Comparison of ENCODE assay signal across 22 mouse cellular contexts in genomic region chr19:7084734-7085133, GRCm38 (mm10). TPM values are rescaled to one million over a fixed set of nuclear protein-coding genes. Genes with fewer than 3 reads are reported as not detected.
DNase-seq lines count a peak whose midpoint lies in the region; ATAC-seq and TF ChIP-seq lines count a peak whose summit lies in the region.
"Had no signal": no experiment of that assay in that cellular context is flagged by ENCODE, and none has a peak within 500 bp of the region (broad histone marks: within the 10 kb centered on the region; RNA-seq: fewer than 3 reads in every experiment).

No protein-coding gene starts in this region.

- H3K4me2 ChIP-seq in forebrain, embryonic 12.5 days: no peak overlapping the region
- no peak overlapping the region for H3K4me2 ChIP-seq in forebrain, embryonic 11.5 days (ENCODE audit: low read depth, low read length, severe bottlenecking)
- no peak overlapping the region for H3K4me2 ChIP-seq in lung, embryonic 14.5 days
- peak overlapping the region; percentile 17 for H3K4me2 ChIP-seq in midbrain, embryonic 14.5 days (ENCODE audit: low read length)
- H3K4me2 ChIP-seq: embryonic facial prominence, embryonic 12.5 days; limb, embryonic 15.5 days; liver, embryonic 15.5 days had no signal

- H3K36me3 ChIP-seq in forebrain, embryonic 12.5 days (replicated peaks): no peaks in the 10 kb centered on the region
- H3K36me3 ChIP-seq in forebrain, embryonic 11.5 days (ENCODE audit: control insufficient read depth, insufficient read depth, low read length): no peaks in the 10 kb centered on the region
- H3K36me3 ChIP-seq in lung, embryonic 14.5 days (ENCODE audit: insufficient read depth): no peaks in the 10 kb centered on the region
- H3K36me3 ChIP-seq in midbrain, embryonic 14.5 days (ENCODE audit: control insufficient read depth, insufficient read depth, low read length): no peaks in the 10 kb centered on the region
- H3K36me3 ChIP-seq: embryonic facial prominence, embryonic 12.5 days; limb, embryonic 15.5 days; liver, embryonic 15.5 days had no signal

- H3K4me1 ChIP-seq in forebrain, embryonic 12.5 days: peaks cover 58% of the 10 kb centered on the region
- H3K4me1 ChIP-seq in forebrain, embryonic 11.5 days (replicated peaks; ENCODE audit: control insufficient read depth, insufficient read depth, low read length): peaks cover 14% of the 10 kb centered on the region; the same call in 1 of the 2 replicates
- no peaks in the 10 kb centered on the region for H3K4me1 ChIP-seq in lung, embryonic 14.5 days (ENCODE audit: insufficient read depth)
- no peaks in the 10 kb centered on the region for H3K4me1 ChIP-seq in lung, adult 2 months (ENCODE audit: control insufficient read depth, insufficient read depth, low read length)
- H3K4me1 ChIP-seq in midbrain, embryonic 14.5 days (ENCODE audit: control insufficient read depth, insufficient read depth, low read length): peaks cover 54% of the 10 kb centered on the region
- H3K4me1 ChIP-seq: liver, embryonic 15.5 days had no signal

- TF ChIP-seq CTCF in lung, embryonic 14.5 days (IDR thresholded peaks at IDR 0.05; ENCODE audit: low read depth): no peak
- no peak for TF ChIP-seq CTCF in lung, adult 2 months (IDR thresholded peaks at IDR 0.05; ENCODE audit: insufficient read depth, low read length)
- no peak for TF ChIP-seq CTCF in brain, embryonic 14.5 days (IDR thresholded peaks at IDR 0.05; ENCODE audit: borderline replicate concordance, extremely low read depth, insufficient read depth, insufficient read length)

- ATAC-seq in forebrain, embryonic 12.5 days (ENCODE audit: low FRiP score): no peak
- ATAC-seq in forebrain, embryonic 11.5 days (replicated peaks; ENCODE audit: low FRiP score): no peak
- no peak for ATAC-seq in lung, embryonic 14.5 days (ENCODE audit: insufficient read depth)
- ATAC-seq in midbrain, embryonic 14.5 days (ENCODE audit: low FRiP score, low TSS enrichment): no peak

- TF ChIP-seq POLR2A in lung, adult 2 months (IDR thresholded peaks at IDR 0.05; ENCODE audit: borderline replicate concordance, extremely low read depth, low read depth, low read length): no peak
- no peak for TF ChIP-seq POLR2A in brain, embryonic 14.5 days (IDR thresholded peaks at IDR 0.05; ENCODE audit: borderline replicate concordance, extremely low read depth, insufficient read depth, insufficient read length, poor library complexity, severe bottlenecking)

- H3K27me3 ChIP-seq in forebrain, embryonic 12.5 days: peaks cover 22% of the 10 kb centered on the region; the same call in 1 of the 2 replicates
- no peaks in the 10 kb centered on the region for H3K27me3 ChIP-seq in forebrain, embryonic 11.5 days (ENCODE audit: control insufficient read depth, insufficient read depth, low read length)
- H3K27me3 ChIP-seq in lung, embryonic 14.5 days (ENCODE audit: insufficient read depth, low read length): peaks cover 10% of the 10 kb centered on the region; the same call in 1 of the 2 replicates
- peaks cover 11% of the 10 kb centered on the region for H3K27me3 ChIP-seq in midbrain, embryonic 14.5 days (ENCODE audit: control insufficient read depth, insufficient read depth, low read length)

- WGBS in forebrain, embryonic 12.5 days: 65% methylated on average over 15 of the region's 15 CpGs
- 79% methylated on average over 15 of the region's 15 CpGs for WGBS in forebrain, embryonic 11.5 days
- WGBS in lung, embryonic 14.5 days: 53% methylated on average over 15 of the region's 15 CpGs
- 61% methylated on average over 15 of the region's 15 CpGs for WGBS in lung, adult 2 months
- 18% methylated on average over 15 of the region's 15 CpGs for WGBS in midbrain, embryonic 14.5 days

- DNase-seq in forebrain, embryonic 11.5 days (ENCODE audit: low spot score): no peak
- peak; percentile 45 for DNase-seq in lung, embryonic 14.5 days
- DNase-seq in lung, adult 2 months: no peak
- peak; percentile 83 for DNase-seq in brain, embryonic 14.5 days (ENCODE audit: low read depth)
- peak; percentile 75 for DNase-seq in midbrain, embryonic 14.5 days
- no peak for DNase-seq in layer of hippocampus, adult 9-10 months (ENCODE audit: low spot score)
- DNase-seq in kidney, postnatal 25 days: no peak
- DNase-seq: adrenal gland, postnatal 36 days; cerebellum, adult 9-10 months; gastrocnemius, postnatal 25 days; heart, adult 2 months; kidney, adult 11 months; lung, postnatal 10 days; right cerebral cortex, postnatal 14 days; spleen, adult 18-20 months; thymus, adult 2 months had no signal

- no peak overlapping the region for H3K4me3 ChIP-seq in forebrain, embryonic 12.5 days (replicated peaks)
- no peak overlapping the region for H3K4me3 ChIP-seq in forebrain, embryonic 11.5 days (ENCODE audit: low read depth, low read length)
- H3K4me3 ChIP-seq in lung, embryonic 14.5 days (ENCODE audit: low read depth, low read length): no peak overlapping the region
- H3K4me3 ChIP-seq in lung, adult 2 months (replicated peaks; ENCODE audit: extremely low read depth, low read depth, low read length): no peak overlapping the region
- no peak overlapping the region for H3K4me3 ChIP-seq in midbrain, embryonic 14.5 days (replicated peaks; ENCODE audit: low read depth, low read length)
- H3K4me3 ChIP-seq: embryonic facial prominence, embryonic 12.5 days; heart, adult 2 months; layer of hippocampus, adult 2 months; limb, embryonic 15.5 days; liver, embryonic 15.5 days had no signal

- H3K27ac ChIP-seq in forebrain, embryonic 12.5 days: peak overlapping the region; percentile 81
- no peak overlapping the region for H3K27ac ChIP-seq in forebrain, embryonic 11.5 days (ENCODE audit: low read depth, low read length)
- H3K27ac ChIP-seq in lung, embryonic 14.5 days (ENCODE audit: low read depth): no peak overlapping the region
- H3K27ac ChIP-seq in midbrain, embryonic 14.5 days (replicated peaks; ENCODE audit: low read depth, low read length): peak overlapping the region; percentile 61
- H3K27ac ChIP-seq: embryonic facial prominence, embryonic 12.5 days; heart, adult 2 months; kidney, postnatal 0 days; layer of hippocampus, adult 2 months; limb, embryonic 15.5 days; liver, embryonic 15.5 days had no signal

- H3K9me3 ChIP-seq in forebrain, embryonic 12.5 days: no peaks in the 10 kb centered on the region
- H3K9me3 ChIP-seq in forebrain, embryonic 11.5 days (ENCODE audit: control insufficient read depth, low read length): no peaks in the 10 kb centered on the region
- H3K9me3 ChIP-seq in lung, embryonic 14.5 days (ENCODE audit: low read depth, low read length): no peaks in the 10 kb centered on the region
- H3K9me3 ChIP-seq in midbrain, embryonic 14.5 days (ENCODE audit: control insufficient read depth, low read length): no peaks in the 10 kb centered on the region
- H3K9me3 ChIP-seq: embryonic facial prominence, embryonic 12.5 days; limb, embryonic 15.5 days; liver, embryonic 15.5 days had no signal

- no peak overlapping the region for H3K9ac ChIP-seq in forebrain, embryonic 12.5 days
- H3K9ac ChIP-seq in forebrain, embryonic 11.5 days (ENCODE audit: low read length): no peak overlapping the region
- H3K9ac ChIP-seq in lung, embryonic 14.5 days: no peak overlapping the region
- H3K9ac ChIP-seq in midbrain, embryonic 14.5 days (replicated peaks; ENCODE audit: low read length): 0 out of 2 replicates have a peak overlapping the region, but pooled peaks have one; percentile 23
- H3K9ac ChIP-seq: embryonic facial prominence, embryonic 12.5 days; limb, embryonic 15.5 days; liver, embryonic 15.5 days had no signal

RNA-seq across cellular contexts. Expression of gene Flrt1, which starts 20.8 kb away (rescaled TPM):
- polyA plus RNA-seq in forebrain, embryonic 12.5 days (2016; fragmentation: Nextera tagmentation; extraction: Ambion mirVana): 7.3 and 8.0 TPM in 2 replicates
- 7.7 and 9.0 TPM in 2 replicates for polyA plus RNA-seq in forebrain, embryonic 11.5 days (2014; fragmentation: Nextera tagmentation; extraction: Ambion mirVana)
- polyA plus RNA-seq in lung, embryonic 14.5 days (2014; fragmentation: Nextera tagmentation; extraction: Ambion mirVana): 1.4 and 2.0 TPM in 2 replicates
- polyA plus RNA-seq in lung, adult 2 months (2012; rRNA removed): 0.29 and 0.40 TPM in 2 replicates
- 2.5 and 4.3 TPM in 2 replicates for polyA plus RNA-seq in brain, embryonic 14.5 days (2012; rRNA removed)
- 7.0 and 10.2 TPM in 2 replicates for polyA plus RNA-seq in midbrain, embryonic 14.5 days (2014; fragmentation: Nextera tagmentation; extraction: Ambion mirVana)

RNA-seq across cellular contexts. Expression of gene Macrod1, which starts 28.1 kb away (rescaled TPM):
- 4.4 and 5.3 TPM in 2 replicates for polyA plus RNA-seq in forebrain, embryonic 12.5 days (2016; fragmentation: Nextera tagmentation; extraction: Ambion mirVana)
- polyA plus RNA-seq in forebrain, embryonic 11.5 days (2014; fragmentation: Nextera tagmentation; extraction: Ambion mirVana): 3.6 and 4.0 TPM in 2 replicates
- polyA plus RNA-seq in lung, embryonic 14.5 days (2014; fragmentation: Nextera tagmentation; extraction: Ambion mirVana): 11.0 and 11.4 TPM in 2 replicates
- 42.0 and 44.3 TPM in 2 replicates for polyA plus RNA-seq in lung, adult 2 months (2012; rRNA removed)
- 5.7 and 8.2 TPM in 2 replicates for polyA plus RNA-seq in brain, embryonic 14.5 days (2012; rRNA removed)
- 3.4 and 3.9 TPM in 2 replicates for polyA plus RNA-seq in midbrain, embryonic 14.5 days (2014; fragmentation: Nextera tagmentation; extraction: Ambion mirVana)

RNA-seq across cellular contexts. Expression of gene Stip1, which starts 45.0 kb away (rescaled TPM):
- polyA plus RNA-seq in forebrain, embryonic 12.5 days (2016; fragmentation: Nextera tagmentation; extraction: Ambion mirVana): 324 and 357 TPM in 2 replicates
- polyA plus RNA-seq in forebrain, embryonic 11.5 days (2014; fragmentation: Nextera tagmentation; extraction: Ambion mirVana): 428 and 444 TPM in 2 replicates
- 250 and 255 TPM in 2 replicates for polyA plus RNA-seq in lung, embryonic 14.5 days (2014; fragmentation: Nextera tagmentation; extraction: Ambion mirVana)
- polyA plus RNA-seq in lung, adult 2 months (2012; rRNA removed): 25.0 and 31.4 TPM in 2 replicates
- polyA plus RNA-seq in brain, embryonic 14.5 days (2012; rRNA removed): 151 and 158 TPM in 2 replicates
- 180 and 217 TPM in 2 replicates for polyA plus RNA-seq in midbrain, embryonic 14.5 days (2014; fragmentation: Nextera tagmentation; extraction: Ambion mirVana)

Comparison
In these comparisons a context has a peak if more than half of its experiments do, and no peak if none do; other contexts are left out.
1. H3K27ac ChIP-seq: peak in forebrain, embryonic 12.5 days (single experiment) and midbrain, embryonic 14.5 days (single experiment); none in forebrain, embryonic 11.5 days (single experiment) and lung, embryonic 14.5 days (single experiment).
2. DNase-seq: peak in lung, embryonic 14.5 days (single experiment), brain, embryonic 14.5 days (single experiment) and midbrain, embryonic 14.5 days (single experiment); none in forebrain, embryonic 11.5 days (single experiment), lung, adult 2 months (single experiment), layer of hippocampus, adult 9-10 months (single experiment) and kidney, postnatal 25 days (0 of 2).